In the genomic region with DNA sequence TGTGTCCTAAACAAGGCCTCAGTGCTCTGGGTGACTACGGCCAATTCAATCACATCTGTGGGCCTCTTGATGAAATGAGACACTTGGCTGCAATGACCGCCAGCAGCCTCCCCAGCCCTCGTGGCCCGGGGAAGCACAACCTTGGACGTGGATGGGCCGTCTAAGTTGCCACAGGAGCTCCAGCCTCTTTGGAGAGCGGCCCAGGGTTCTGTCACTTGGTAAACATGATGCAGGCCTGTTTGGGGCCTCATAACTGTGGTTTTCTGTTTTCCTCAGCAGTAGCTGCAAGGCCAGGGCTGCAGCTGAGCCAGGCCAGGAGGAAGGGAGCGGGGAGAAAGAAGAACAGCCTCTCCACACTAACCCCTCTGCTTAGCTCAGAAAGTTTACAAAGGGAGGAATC, we compare ENCODE assay signal across 8 mouse cellular contexts.
DNase-seq lines count a peak whose midpoint lies in the region; ATAC-seq and TF ChIP-seq lines count a peak whose summit lies in the region.

No protein-coding gene starts in this region.

- H3K9ac ChIP-seq in heart, embryonic 13.5 days: no peak overlapping the region
- no peak overlapping the region for H3K9ac ChIP-seq in stomach, postnatal 0 days (ENCODE audit: low read length)
- no peak overlapping the region for H3K9ac ChIP-seq in forebrain, embryonic 12.5 days

- no peaks in the 10 kb centered on the region for H3K36me3 ChIP-seq in heart, embryonic 13.5 days
- H3K36me3 ChIP-seq in stomach, postnatal 0 days (ENCODE audit: control insufficient read depth, insufficient read depth, low read length): no peaks in the 10 kb centered on the region
- no peaks in the 10 kb centered on the region for H3K36me3 ChIP-seq in forebrain, embryonic 12.5 days (replicated peaks)

- H3K27me3 ChIP-seq in heart, embryonic 13.5 days (replicated peaks): no peaks in the 10 kb centered on the region
- H3K27me3 ChIP-seq in stomach, postnatal 0 days (ENCODE audit: control insufficient read depth, insufficient read depth, low read length): no peaks in the 10 kb centered on the region
- H3K27me3 ChIP-seq in forebrain, embryonic 12.5 days: peaks cover 4% of the 10 kb centered on the region; the same call in 1 of the 2 replicates

- H3K4me1 ChIP-seq in heart, embryonic 13.5 days: peaks cover 28% of the 10 kb centered on the region
- no peaks in the 10 kb centered on the region for H3K4me1 ChIP-seq in stomach, postnatal 0 days (replicated peaks; ENCODE audit: control insufficient read depth, insufficient read depth)
- H3K4me1 ChIP-seq in forebrain, embryonic 12.5 days: peaks cover 6% of the 10 kb centered on the region; the same call in 1 of the 2 replicates

- H3K27ac ChIP-seq in left cerebral cortex, adult 2 months: no peak overlapping the region
- H3K27ac ChIP-seq in heart, embryonic 13.5 days (replicated peaks): peak overlapping the region; percentile 3; the same call in 1 of the 2 replicates
- H3K27ac ChIP-seq in stomach, postnatal 0 days (replicated peaks): peak overlapping the region; percentile 50
- H3K27ac ChIP-seq in forebrain, embryonic 12.5 days: no peak overlapping the region

- H3K4me3 ChIP-seq in left cerebral cortex, adult 2 months: no peak overlapping the region
- no peak overlapping the region for H3K4me3 ChIP-seq in heart, embryonic 13.5 days
- no peak overlapping the region for H3K4me3 ChIP-seq in stomach, postnatal 0 days (ENCODE audit: low read depth, low read length)
- no peak overlapping the region for H3K4me3 ChIP-seq in forebrain, embryonic 12.5 days (replicated peaks)

- WGBS in heart, embryonic 13.5 days: 54% methylated on average over 8 of the region's 8 CpGs
- 42% methylated on average over 8 of the region's 8 CpGs for WGBS in stomach, postnatal 0 days
- 84% methylated on average over 8 of the region's 8 CpGs for WGBS in forebrain, embryonic 12.5 days

- H3K4me2 ChIP-seq in heart, embryonic 13.5 days: no peak overlapping the region
- H3K4me2 ChIP-seq in stomach, postnatal 0 days (replicated peaks; ENCODE audit: low read depth): no peak overlapping the region
- H3K4me2 ChIP-seq in forebrain, embryonic 12.5 days: no peak overlapping the region

- DNase-seq in left cerebral cortex, postnatal 14 days (ENCODE audit: low spot score in 2 of 2): peak; percentile 42 to 45
- DNase-seq in left cerebral cortex, adult 2 months (ENCODE audit: extremely low spot score in 1 of 2, low spot score in 2 of 2): no peak
- DNase-seq in adrenal gland, postnatal 36 days: peak; percentile 81 to 89
- peak; percentile 47 to 55 for DNase-seq in layer of hippocampus, postnatal 14 days (ENCODE audit: low spot score in 2 of 2)
- DNase-seq in stomach, postnatal 0 days (ENCODE audit: low spot score): peak; percentile 34

- TF ChIP-seq CTCF in left cerebral cortex, adult 2 months (IDR thresholded peaks at IDR 0.05): no peak
- no peak for TF ChIP-seq CTCF in stomach, postnatal 0 days (IDR thresholded peaks at IDR 0.05; ENCODE audit: low read depth)

- intact Hi-C loops in left cerebral cortex, postnatal 14 days (cut with DNase I): no loop called here
- intact Hi-C loops in left cerebral cortex, adult 2 months (cut with DNase I): no loop called here

- no peak for TF ChIP-seq EP300 in stomach, postnatal 0 days (optimal IDR thresholded peaks at IDR 0.05)

- no peaks in the 10 kb centered on the region for H3K9me3 ChIP-seq in heart, embryonic 13.5 days
- H3K9me3 ChIP-seq in stomach, postnatal 0 days (ENCODE audit: control insufficient read depth, low read length): no peaks in the 10 kb centered on the region
- H3K9me3 ChIP-seq in forebrain, embryonic 12.5 days: no peaks in the 10 kb centered on the region

- ATAC-seq in heart, embryonic 13.5 days (ENCODE audit: extremely low read depth, insufficient number of reproducible peaks, low FRiP score, low TSS enrichment): no peak
- peak; percentile 50; the same call in 1 of the 2 replicates for ATAC-seq in stomach, postnatal 0 days (ENCODE audit: low FRiP score, low TSS enrichment)
- ATAC-seq in inflammation-experienced regulatory T-cells, adult 6 months: no peak
- no peak for ATAC-seq in forebrain, embryonic 12.5 days (ENCODE audit: low FRiP score)

Comparison
In these comparisons a context has a peak if more than half of its experiments do, and no peak if none do; other contexts are left out.
1. DNase-seq: peak in left cerebral cortex, postnatal 14 days (2 of 2), adrenal gland, postnatal 36 days (2 of 2), layer of hippocampus, postnatal 14 days (2 of 2) and stomach, postnatal 0 days (single experiment); none in left cerebral cortex, adult 2 months (0 of 2).
2. H3K27ac ChIP-seq: peak in heart, embryonic 13.5 days (single experiment) and stomach, postnatal 0 days (single experiment); none in left cerebral cortex, adult 2 months (single experiment) and forebrain, embryonic 12.5 days (single experiment).